In genomic region chr11:114251614-114252013, GRCm38 (mm10) we compare ENCODE assay signal across 8 mouse cellular contexts.
DNase-seq lines count a peak whose midpoint lies in the region; ATAC-seq and TF ChIP-seq lines count a peak whose summit lies in the region.

No protein-coding gene starts in this region.

- no peak for ATAC-seq in midbrain, embryonic 11.5 days (ENCODE audit: low FRiP score)
- ATAC-seq in midbrain, embryonic 15.5 days (replicated peaks) = no peak

- no peak for DNase-seq in gastrocnemius, adult 2 months
- no peak for DNase-seq in gastrocnemius, postnatal 25 days
- peak; percentile 93 for DNase-seq in midbrain, embryonic 11.5 days (ENCODE audit: low spot score, missing footprints)
- DNase-seq in cerebellum, postnatal 14 days = peak; percentile 34 to 62
- DNase-seq in splenic B cell, adult 2 months (ENCODE audit: low read depth, low spot score) = peak; percentile 23
- no peak for DNase-seq in heart, postnatal 10 days
- DNase-seq in right cerebral cortex, adult 2 months (ENCODE audit: low spot score in 2 of 2) = no peak

- H3K9me3 ChIP-seq in midbrain, embryonic 11.5 days (ENCODE audit: control insufficient read depth, low read length) = no peaks in the 10 kb centered on the region
- no peaks in the 10 kb centered on the region for H3K9me3 ChIP-seq in midbrain, embryonic 15.5 days

- no peaks in the 10 kb centered on the region for H3K4me1 ChIP-seq in midbrain, embryonic 11.5 days (ENCODE audit: control insufficient read depth, insufficient read depth, low read length)
- peaks cover 9% of the 10 kb centered on the region; the same call in 1 of the 2 replicates for H3K4me1 ChIP-seq in midbrain, embryonic 15.5 days

- no peaks in the 10 kb centered on the region; the same call in 1 of the 2 replicates for H3K27me3 ChIP-seq in midbrain, embryonic 11.5 days (ENCODE audit: control insufficient read depth, insufficient read depth, low read length)
- no peaks in the 10 kb centered on the region for H3K27me3 ChIP-seq in midbrain, embryonic 15.5 days (replicated peaks)
- no peaks in the 10 kb centered on the region for H3K27me3 ChIP-seq in splenic B cell, adult 2 months (ENCODE audit: control insufficient read depth, insufficient read depth, low read length, poor library complexity, severe bottlenecking)

- WGBS in midbrain, embryonic 11.5 days = 78% methylated on average over 7 of the region's 7 CpGs
- 49% methylated on average over 7 of the region's 7 CpGs for WGBS in midbrain, embryonic 15.5 days

- intact Hi-C loops in gastrocnemius, adult 2 months (cut with DNase I) = no loop called here
- intact Hi-C loops in heart, postnatal 10 days (cut with DNase I) = no loop called here

- no peak overlapping the region for H3K4me3 ChIP-seq in gastrocnemius, adult 2 months
- no peak overlapping the region for H3K4me3 ChIP-seq in midbrain, embryonic 11.5 days (ENCODE audit: low read depth, low read length)
- no peak overlapping the region for H3K4me3 ChIP-seq in midbrain, embryonic 15.5 days

- H3K9ac ChIP-seq in midbrain, embryonic 11.5 days (ENCODE audit: low read length) = no peak overlapping the region
- H3K9ac ChIP-seq in midbrain, embryonic 15.5 days = no peak overlapping the region

- H3K36me3 ChIP-seq in midbrain, embryonic 11.5 days (ENCODE audit: control insufficient read depth, insufficient read depth, low read length) = no peaks in the 10 kb centered on the region
- no peaks in the 10 kb centered on the region for H3K36me3 ChIP-seq in midbrain, embryonic 15.5 days (replicated peaks)
- no peaks in the 10 kb centered on the region for H3K36me3 ChIP-seq in splenic B cell, adult 2 months (ENCODE audit: control insufficient read depth, insufficient read depth, low read length, poor library complexity, severe bottlenecking)

- peak; percentile 50 for TF ChIP-seq CTCF in gastrocnemius, adult 2 months (IDR thresholded peaks at IDR 0.05)

- no peak overlapping the region for H3K4me2 ChIP-seq in midbrain, embryonic 11.5 days
- H3K4me2 ChIP-seq in midbrain, embryonic 15.5 days = no peak overlapping the region

- H3K27ac ChIP-seq in gastrocnemius, adult 2 months = no peak overlapping the region
- H3K27ac ChIP-seq in midbrain, embryonic 11.5 days (ENCODE audit: low read depth, low read length) = no peak overlapping the region
- no peak overlapping the region for H3K27ac ChIP-seq in midbrain, embryonic 15.5 days

Comparison
In these comparisons a context has a peak if more than half of its experiments do, and no peak if none do; other contexts are left out.
1. DNase-seq: peak in midbrain, embryonic 11.5 days (single experiment), cerebellum, postnatal 14 days (2 of 2) and splenic B cell, adult 2 months (single experiment); none in gastrocnemius, adult 2 months (single experiment), gastrocnemius, postnatal 25 days (single experiment), heart, postnatal 10 days (0 of 2) and right cerebral cortex, adult 2 months (0 of 2).